Mouse (Mus musculus) kidney, adult 18-20 months (tissue): Measurements from ENCODE around the gene Olfr822.
"Not testable (repeated sequence)": the region's sequence is repeated elsewhere in the genome, so short reads cannot be mapped to it uniquely, and the experiment has no call there.

Source experiments
- DNase-seq: peaks from one replicate; pipeline ENCODE4 v3.0.0; 2021

The Olfr822 gene

DNA sequence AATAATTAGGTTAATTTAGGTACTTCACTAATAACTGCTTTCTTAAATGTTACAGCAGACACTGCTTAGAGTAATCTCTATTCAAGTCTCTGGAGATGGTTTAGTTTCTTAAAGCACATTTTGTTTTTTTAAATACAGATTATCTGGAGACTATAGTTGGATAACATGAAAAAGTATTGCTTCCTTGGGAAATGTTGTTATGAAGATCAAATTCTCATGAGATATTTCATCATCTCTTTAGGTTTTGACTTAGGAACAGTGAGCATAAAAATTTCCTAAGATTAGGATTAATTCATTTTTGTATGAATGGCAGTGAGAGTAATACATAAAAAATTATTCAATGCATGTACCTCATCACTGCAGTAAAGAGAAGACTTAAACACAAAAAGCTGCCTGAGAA, at the start of gene Olfr822:
Gene Olfr822, plus strand, starts transcription at position 301 of the 400 bp plus-strand sequence.
- no peak for DNase-seq

- no peak for DNase-seq
Measured at GRCm38 (mm10) chr10:130030048-130030447, 41.0 kb upstream of the Olfr822 start, which contains the start of gene Olfr821. TSS of gene Olfr821 (plus strand) at chr10:130030348.

GRCm38 (mm10) chr10:130037096-130037495, 33.9 kb upstream of the Olfr822 start:
- DNase-seq, result no peak

- DNase-seq, result peak; percentile 23
Measured at GRCm38 (mm10) chr10:130092838-130093440, 21.9 kb downstream of the Olfr822 start.

- DNase-seq, result no peak
Measured at GRCm38 (mm10) chr10:130096104-130096503, 25.1 kb downstream of the Olfr822 start.

DNA sequence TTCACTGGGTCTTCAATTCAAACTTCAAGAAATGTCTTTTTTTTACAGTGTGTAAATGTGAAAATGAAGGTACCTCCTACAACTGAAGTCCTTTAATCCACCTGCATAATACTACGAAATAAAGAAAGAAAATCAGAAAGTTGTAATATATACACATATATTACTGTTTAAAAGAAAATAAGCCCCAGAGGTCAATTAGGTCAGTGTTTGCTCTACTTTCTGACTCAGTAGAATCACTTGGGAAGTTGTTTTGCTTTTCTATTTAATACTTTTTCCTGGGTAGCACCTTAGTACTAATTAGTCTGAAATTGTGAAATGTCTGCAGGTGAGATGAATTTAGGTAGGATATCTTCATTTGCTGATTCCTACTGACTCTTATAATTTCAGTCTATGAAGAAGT, 44.3 kb downstream of the Olfr822 start, which contains the start of gene Olfr823:
Gene Olfr823, minus strand, starts transcription at position 101 of the 400 bp plus-strand sequence.
- not testable (repeated sequence) for DNase-seq

DNA sequence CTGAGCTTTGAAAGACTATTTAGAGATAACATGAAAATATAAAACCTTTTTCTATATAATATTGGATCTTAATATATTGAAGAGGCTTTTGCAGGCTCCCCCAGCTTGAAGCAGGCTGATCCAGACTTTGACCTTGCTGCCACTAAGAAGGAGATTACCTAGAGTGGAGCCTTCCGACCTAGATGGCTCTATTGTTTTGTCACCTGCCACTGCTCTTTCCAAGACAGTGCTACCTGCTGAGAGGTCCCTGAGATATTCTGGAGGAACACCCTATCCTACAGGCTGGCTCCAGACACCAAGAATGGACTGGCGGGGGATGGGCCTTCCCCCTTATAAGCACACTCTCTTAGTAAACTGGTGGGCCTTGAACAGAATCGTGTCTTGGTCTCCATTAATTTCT, 45.0 kb downstream of the Olfr822 start:
- DNase-seq, result not testable (repeated sequence)
